Mouse (Mus musculus) kidney, adult 2 months (tissue): ENCODE measurements around the gene Rnf123. TPM values are rescaled to one million over a fixed set of nuclear protein-coding genes. Genes with fewer than 3 reads are reported as not detected.

Experiments
- DNase-seq: peaks from one replicate; pipeline ENCODE4 v3.0.0; 2021
- H3K27ac ChIP-seq: fragments of 200-500 bp; 2 replicates; pipeline ENCODE4 v1.5.1; 2012; ENCODE audit warnings: low read depth, low read length, control low read depth, inconsistent platforms; ENCODE audit not compliant: insufficient read depth
- H3K27me3 ChIP-seq: fragments of 200-500 bp; replicated peaks from 2 replicates; pipeline ENCODE4 v1.6.1; 2012; ENCODE audit warnings: mild to moderate bottlenecking, moderate library complexity, low read length, inconsistent platforms; ENCODE audit not compliant: control insufficient read depth, insufficient read depth
- H3K36me3 ChIP-seq: fragments of 200-500 bp; 2 replicates; pipeline ENCODE4 v1.6.1; 2012; ENCODE audit warnings: mild to moderate bottlenecking, moderate library complexity, low read length, inconsistent platforms; ENCODE audit not compliant: control insufficient read depth, insufficient read depth
- H3K4me1 ChIP-seq: fragments of 200-500 bp; 2 replicates; pipeline ENCODE4 v1.6.1; 2011; ENCODE audit warnings: low read length; ENCODE audit not compliant: control insufficient read depth, insufficient read depth
- H3K4me3 ChIP-seq: fragments of 200-500 bp; 2 replicates; pipeline ENCODE4 v1.5.1; 2011; ENCODE audit warnings: mild to moderate bottlenecking, low read depth, low read length, control low read depth; ENCODE audit not compliant: insufficient read depth
- CTCF ChIP-seq: fragments of 200-500 bp; conservative IDR thresholded peaks from 2 replicates; pipeline ENCODE4 v1.5.1; 2011; ENCODE audit warnings: low read depth, mild to moderate bottlenecking, control low read depth, low read length, moderate library complexity, mixed read lengths; ENCODE audit not compliant: insufficient read depth, insufficient read length
- POLR2A ChIP-seq: fragments of 200-500 bp; IDR thresholded peaks from one replicate; pipeline ENCODE4 v1.6.1; 2011; ENCODE audit warnings: low read depth, low read length, control low read depth
- WGBS: fragments of 180-500 bp; shearing (Covaris S2); methylation state at CpG from one replicate; pipeline ENCODE4 v1.1.7; 2018; 5-methylcytosine and 5-hydroxymethylcytosine counted together
- polyA plus RNA-seq: library from polyadenylated mRNA; depleted of rRNA; stranded (reverse); fragments of >200 nt; gene quantifications from 2 replicates; pipeline ENCODE4 v1.2.3, GENCODE M21; 2012

Gene Rnf123
- polyA plus RNA-seq, 1 experiment, result 92.1 TPM

DNA sequence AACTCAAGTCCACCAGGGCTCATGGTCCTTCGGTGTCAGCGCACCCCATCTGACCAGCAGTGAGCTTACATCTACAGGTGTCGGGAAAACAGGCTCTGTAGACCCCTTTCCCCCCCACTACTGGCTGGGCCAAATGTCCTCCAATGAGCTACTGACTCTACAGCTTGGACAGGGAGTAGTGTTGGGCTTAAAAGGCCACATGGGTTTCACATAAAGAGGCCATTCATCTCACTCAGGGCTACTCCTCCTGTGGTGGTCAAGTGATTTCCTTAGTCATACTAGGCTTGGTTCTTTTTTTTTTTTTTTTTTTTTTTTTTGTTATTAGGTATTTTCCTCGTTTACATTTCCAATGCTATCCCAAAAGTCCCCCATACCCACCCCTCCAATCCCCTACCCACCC lies 40.8 kb upstream of the Rnf123 start:
- TF ChIP-seq POLR2A, result no peak
- no peak for TF ChIP-seq CTCF
- H3K36me3 ChIP-seq, result no peaks in the 10 kb centered on the region
- H3K4me3 ChIP-seq, result no peak overlapping the region
- no peak for DNase-seq
- no peaks in the 10 kb centered on the region for H3K27me3 ChIP-seq
- H3K27ac ChIP-seq, result no peak overlapping the region
- peaks cover 9% of the 10 kb centered on the region for H3K4me1 ChIP-seq
- WGBS, result 73% methylated on average over 4 of the region's 4 CpGs

- H3K36me3 ChIP-seq, result no peaks in the 10 kb centered on the region
- 85% methylated on average over 10 of the region's 10 CpGs for WGBS
- peaks cover 9% of the 10 kb centered on the region for H3K4me1 ChIP-seq
- no peaks in the 10 kb centered on the region for H3K27me3 ChIP-seq
- no peak overlapping the region for H3K27ac ChIP-seq
- no peak for TF ChIP-seq CTCF
- no peak for TF ChIP-seq POLR2A
- H3K4me3 ChIP-seq, result no peak overlapping the region
- DNase-seq, result peak; percentile 20
Observed at GRCm38 (mm10) chr9:108121170-108121969, 38.2 kb upstream of the Rnf123 start.

- no peak for TF ChIP-seq CTCF
- no peak for TF ChIP-seq POLR2A
- H3K27ac ChIP-seq, result no peak overlapping the region
- no peak for DNase-seq
- H3K27me3 ChIP-seq, result no peaks in the 10 kb centered on the region
- H3K4me1 ChIP-seq, result peaks cover 9% of the 10 kb centered on the region
- no peaks in the 10 kb centered on the region for H3K36me3 ChIP-seq
- H3K4me3 ChIP-seq, result no peak overlapping the region
- 88% methylated on average over 8 of the region's 8 CpGs for WGBS
Observed at GRCm38 (mm10) chr9:108120671-108121070, 37.5 kb upstream of the Rnf123 start.

DNA sequence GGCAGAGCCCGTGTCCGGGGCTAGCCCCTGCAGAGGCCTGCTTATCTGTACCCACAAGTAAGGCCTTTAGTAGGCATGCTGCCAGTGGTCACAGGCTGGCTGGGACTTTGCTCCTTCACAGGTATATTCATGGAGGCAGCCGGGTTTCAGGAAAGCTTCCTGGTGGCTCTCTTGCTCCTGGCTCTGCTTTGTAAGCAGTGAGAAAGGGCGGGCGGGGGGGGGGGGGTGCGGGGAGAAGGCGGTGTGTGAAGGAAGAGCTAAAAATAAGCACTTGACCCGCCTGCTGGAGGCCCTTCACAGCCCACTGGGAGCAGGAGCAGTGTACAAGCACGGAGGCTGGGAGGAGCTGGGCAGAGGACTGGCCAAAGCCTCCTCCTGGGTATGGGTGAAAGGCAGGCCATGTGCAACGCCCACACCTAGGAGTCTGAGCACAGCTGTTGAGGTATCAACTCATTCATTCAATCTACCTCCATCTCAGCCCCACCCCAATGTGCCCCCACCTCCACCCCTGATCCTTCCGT lies 36.8 kb upstream of the Rnf123 start:
- no peaks in the 10 kb centered on the region for H3K36me3 ChIP-seq
- TF ChIP-seq POLR2A (no peak), CTCF (no peak)
- H3K4me1 ChIP-seq, result peaks cover 9% of the 10 kb centered on the region
- peak overlapping the region; percentile 65 for H3K27ac ChIP-seq
- no peaks in the 10 kb centered on the region for H3K27me3 ChIP-seq
- 13% methylated on average over 11 of the region's 11 CpGs for WGBS
- DNase-seq, result peak; percentile 87
- no peak overlapping the region for H3K4me3 ChIP-seq

DNA sequence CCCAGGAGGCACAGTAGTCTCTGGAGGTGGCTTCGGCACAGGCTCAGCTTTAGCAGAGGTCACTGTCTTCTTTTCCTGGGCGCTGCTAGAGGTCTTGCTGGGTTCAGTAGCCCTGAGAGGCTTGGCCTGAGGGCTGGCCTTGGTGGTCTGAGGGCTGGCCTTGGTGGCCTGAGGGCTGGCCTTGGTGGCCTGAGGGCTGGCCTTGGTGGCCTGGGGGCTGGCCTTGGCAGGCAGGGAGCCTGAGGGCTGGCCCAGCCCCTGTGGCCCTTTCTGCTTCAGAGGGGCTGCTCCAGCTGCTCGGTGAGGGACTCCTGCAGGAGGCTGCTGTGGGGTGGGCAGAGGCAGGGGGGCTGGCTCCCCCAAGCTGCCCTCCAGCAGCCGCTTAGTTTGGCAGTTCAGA lies 34.0 kb upstream of the Rnf123 start:
- Histone ChIP-seq H3K36me3 (no peaks in the 10 kb centered on the region), H3K4me3 (no peak overlapping the region), H3K27me3 (no peaks in the 10 kb centered on the region), H3K27ac (no peak overlapping the region), H3K4me1 (peaks cover 9% of the 10 kb centered on the region)
- WGBS, result 75% methylated on average over 4 of the region's 4 CpGs
- TF ChIP-seq POLR2A (no peak), CTCF (no peak)
- no peak for DNase-seq

GRCm38 (mm10) chr9:108115290-108116077 lies 32.3 kb upstream of the Rnf123 start:
- TF ChIP-seq CTCF (no peak), POLR2A (no peak)
- Histone ChIP-seq H3K4me1 (peaks cover 8% of the 10 kb centered on the region), H3K36me3 (no peaks in the 10 kb centered on the region), H3K27me3 (no peaks in the 10 kb centered on the region), H3K4me3 (no peak overlapping the region), H3K27ac (no peak overlapping the region)
- 82% methylated on average over 43 of the region's 43 CpGs for WGBS
- DNase-seq, result no peak
